Mouse (Mus musculus) inflammation-experienced regulatory T-cells, adult 6 months (primary cell): ENCODE measurements around the gene Gm11172. TPM values are rescaled to one million over a fixed set of nuclear protein-coding genes. Genes with fewer than 3 reads are reported as not detected.

ENCODE experiments used
- ATAC-seq: one replicate; pipeline ENCODE4 v1.8.0; 2017
- polyA plus RNA-seq, 3 experiments: library from polyadenylated mRNA; unstranded; fragments of 100-300 nt; shearing (Covaris generic); gene quantifications; one replicate each; pipeline ENCODE4 v1.2.1; 2017

The Gm11172 gene
- not detected for polyA plus RNA-seq

GRCm38 (mm10) chr16:10812865-10813371, at the start of gene Gm11172:
Gene Gm11172 (plus strand): TSS chr16:10812915.
- peak; percentile 32 for ATAC-seq

- no peak for ATAC-seq
These were observed 49.0 kb upstream of the Gm11172 start for GRCm38 (mm10) chr16:10763540-10764264.

GRCm38 (mm10) chr16:10764323-10764722, 48.4 kb upstream of the Gm11172 start:
- ATAC-seq, result no peak

- no peak for ATAC-seq
These were observed 45.6 kb upstream of the Gm11172 start for GRCm38 (mm10) chr16:10767158-10767557.

- ATAC-seq, result no peak
These were observed 43.9 kb upstream of the Gm11172 start for GRCm38 (mm10) chr16:10768821-10769220.

- peak; percentile 72 for ATAC-seq
These were observed 43.1 kb upstream of the Gm11172 start for GRCm38 (mm10) chr16:10769661-10770060.

- ATAC-seq, result no peak
These were observed 42.0 kb upstream of the Gm11172 start for GRCm38 (mm10) chr16:10770531-10771325.

- ATAC-seq, result peak; percentile 84
These were observed 40.8 kb upstream of the Gm11172 start for GRCm38 (mm10) chr16:10771769-10772510.

- no peak for ATAC-seq
These were observed 39.2 kb upstream of the Gm11172 start for GRCm38 (mm10) chr16:10773543-10773942.

- peak; percentile 9 for ATAC-seq
These were observed 38.0 kb upstream of the Gm11172 start for GRCm38 (mm10) chr16:10774726-10775125.

- no peak for ATAC-seq
These were observed 36.4 kb upstream of the Gm11172 start for GRCm38 (mm10) chr16:10776322-10776721.

- ATAC-seq, result no peak
These were observed 35.0 kb upstream of the Gm11172 start for GRCm38 (mm10) chr16:10777579-10778160.

- ATAC-seq, result no peak
These were observed 32.0 kb upstream of the Gm11172 start for GRCm38 (mm10) chr16:10780631-10781120.

- ATAC-seq, result no peak
These were observed 30.8 kb upstream of the Gm11172 start for GRCm38 (mm10) chr16:10781862-10782371.

GRCm38 (mm10) chr16:10782377-10783151, 30.2 kb upstream of the Gm11172 start:
- no peak for ATAC-seq

GRCm38 (mm10) chr16:10783152-10783434, 29.6 kb upstream of the Gm11172 start:
- no peak for ATAC-seq

- no peak for ATAC-seq
These were observed 29.3 kb upstream of the Gm11172 start for GRCm38 (mm10) chr16:10783451-10783850.

- ATAC-seq, result no peak
These were observed 28.6 kb upstream of the Gm11172 start for GRCm38 (mm10) chr16:10783883-10784792.

- ATAC-seq, result peak; percentile 27
These were observed 27.8 kb upstream of the Gm11172 start for GRCm38 (mm10) chr16:10784793-10785370.
